Mouse (Mus musculus): ENCODE measurements around the gene Esrra. TPM values are rescaled to one million over a fixed set of nuclear protein-coding genes. Genes with fewer than 3 reads are reported as not detected.

Gene Esrra
- polyA plus RNA-seq, 1 experiment: not detected

DNA sequence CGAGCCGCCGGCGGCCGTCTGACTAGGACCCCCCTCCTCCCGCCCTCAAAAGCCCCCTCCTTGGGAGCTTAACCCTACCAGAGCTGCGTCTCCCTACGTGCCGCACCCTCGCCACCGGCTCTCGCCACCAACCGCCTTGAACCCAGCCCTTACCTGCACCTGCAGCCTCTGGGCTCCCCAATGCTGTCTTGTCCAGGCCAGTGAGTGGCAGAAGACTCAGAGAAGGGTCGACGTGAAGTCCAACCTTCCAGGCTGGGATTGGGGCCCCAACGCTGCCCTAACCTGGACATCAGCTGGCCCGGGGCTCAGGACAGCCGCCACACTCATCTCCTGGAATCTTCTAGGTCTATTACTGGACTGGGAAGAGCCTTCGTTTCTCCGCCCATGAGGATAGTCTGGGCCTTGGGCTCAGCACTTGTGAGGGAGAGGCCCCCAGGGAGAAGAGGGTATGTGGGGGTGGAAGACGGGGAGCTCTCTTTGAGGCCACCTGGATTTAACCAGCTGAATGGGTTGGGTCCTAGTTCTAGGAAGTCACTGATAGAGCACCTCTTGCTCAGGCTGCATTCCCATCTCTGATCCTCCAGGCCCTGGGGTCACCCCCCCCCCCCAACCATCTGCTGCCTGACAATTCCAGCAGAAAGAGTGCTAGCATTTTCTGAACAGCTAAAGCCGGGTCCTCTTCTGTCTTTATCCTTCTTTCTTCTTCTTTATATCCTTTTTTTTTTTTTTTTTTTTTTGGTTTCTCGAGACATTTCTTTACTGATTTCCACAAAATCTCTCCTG lies 12.8 kb upstream of the Esrra start, which contains the start of gene Kcnk4:
Kcnk4 (minus strand) TSS at position 321 of the 783 bp plus-strand sequence.
- no peak within 1 kb of the TSS for H3K27ac ChIP-seq (ENCODE audit: insufficient read depth, low read depth, low read length)

GRCm38 (mm10) chr19:6933436-6934194 lies 12.0 kb upstream of the Esrra start:
- Histone ChIP-seq H3K4me1 (ENCODE audit: control insufficient read depth, insufficient read depth, low read length) (peaks cover 32% of the 10 kb centered on the region), H3K27ac (ENCODE audit: insufficient read depth, low read depth, low read length) (no peak overlapping the region), H3K4me3 (ENCODE audit: insufficient read depth, low read depth, low read length) (peak overlapping the region; percentile 47)
- TF ChIP-seq POLR2A (IDR thresholded peaks at IDR 0.05; ENCODE audit: insufficient read depth, low read depth, low read length): no peak
- TF ChIP-seq CTCF (IDR thresholded peaks at IDR 0.05; ENCODE audit: insufficient read depth, low read depth, low read length): no peak
- 4% methylated on average over 58 of the region's 58 CpGs for WGBS

More for the DNA sequence above, 12.8 kb upstream of the Esrra start, which contains the start of gene Kcnk4:
- WGBS: 11% methylated on average over 23 of the region's 23 CpGs
- Histone ChIP-seq H3K4me1 (ENCODE audit: control insufficient read depth, insufficient read depth, low read length) (peaks cover 38% of the 10 kb centered on the region), H3K4me3 (ENCODE audit: insufficient read depth, low read depth, low read length) (peak within 1 kb of the TSS; percentile 47)
- no peak for TF ChIP-seq CTCF (IDR thresholded peaks at IDR 0.05; ENCODE audit: insufficient read depth, low read depth, low read length)
- TF ChIP-seq POLR2A (IDR thresholded peaks at IDR 0.05; ENCODE audit: insufficient read depth, low read depth, low read length): no peak

- no peak overlapping the region for H3K4me3 ChIP-seq (ENCODE audit: insufficient read depth, low read depth, low read length)
- TF ChIP-seq POLR2A (IDR thresholded peaks at IDR 0.05; ENCODE audit: insufficient read depth, low read depth, low read length) (no peak), CTCF (IDR thresholded peaks at IDR 0.05; ENCODE audit: insufficient read depth, low read depth, low read length) (no peak)
- 33% methylated on average over 4 of the region's 4 CpGs for WGBS
- H3K27ac ChIP-seq (ENCODE audit: insufficient read depth, low read depth, low read length): no peak overlapping the region
- H3K4me1 ChIP-seq (ENCODE audit: control insufficient read depth, insufficient read depth, low read length): peaks cover 31% of the 10 kb centered on the region
These were observed 11.5 kb upstream of the Esrra start for GRCm38 (mm10) chr19:6933102-6933435.

GRCm38 (mm10) chr19:6932018-6932417 lies 10.4 kb upstream of the Esrra start:
- H3K27ac ChIP-seq (ENCODE audit: insufficient read depth, low read depth, low read length): no peak overlapping the region
- 67% methylated on average over 1 of the region's 1 CpGs for WGBS
- peaks cover 27% of the 10 kb centered on the region for H3K4me1 ChIP-seq (ENCODE audit: control insufficient read depth, insufficient read depth, low read length)
- no peak for TF ChIP-seq CTCF (IDR thresholded peaks at IDR 0.05; ENCODE audit: insufficient read depth, low read depth, low read length)
- no peak for TF ChIP-seq POLR2A (IDR thresholded peaks at IDR 0.05; ENCODE audit: insufficient read depth, low read depth, low read length)
- no peak overlapping the region for H3K4me3 ChIP-seq (ENCODE audit: insufficient read depth, low read depth, low read length)

- Histone ChIP-seq H3K27ac (ENCODE audit: insufficient read depth, low read depth, low read length) (no peak overlapping the region), H3K4me3 (ENCODE audit: insufficient read depth, low read depth, low read length) (no peak overlapping the region), H3K4me1 (ENCODE audit: control insufficient read depth, insufficient read depth, low read length) (peaks cover 32% of the 10 kb centered on the region)
- 18% methylated on average over 2 of the region's 2 CpGs for WGBS
- TF ChIP-seq POLR2A (IDR thresholded peaks at IDR 0.05; ENCODE audit: insufficient read depth, low read depth, low read length) (no peak), CTCF (IDR thresholded peaks at IDR 0.05; ENCODE audit: insufficient read depth, low read depth, low read length) (no peak)
These were observed 9.4 kb upstream of the Esrra start for GRCm38 (mm10) chr19:6931002-6931401.

GRCm38 (mm10) chr19:6928080-6928479 lies 6.5 kb upstream of the Esrra start:
- H3K4me3 ChIP-seq (ENCODE audit: insufficient read depth, low read depth, low read length): no peak overlapping the region
- no peak overlapping the region for H3K27ac ChIP-seq (ENCODE audit: insufficient read depth, low read depth, low read length)
- WGBS: 13% methylated on average over 9 of the region's 9 CpGs
- TF ChIP-seq POLR2A (IDR thresholded peaks at IDR 0.05; ENCODE audit: insufficient read depth, low read depth, low read length) (no peak), CTCF (IDR thresholded peaks at IDR 0.05; ENCODE audit: insufficient read depth, low read depth, low read length) (no peak)
- peaks cover 38% of the 10 kb centered on the region for H3K4me1 ChIP-seq (ENCODE audit: control insufficient read depth, insufficient read depth, low read length)

GRCm38 (mm10) chr19:6926559-6927255 lies 5.1 kb upstream of the Esrra start:
- TF ChIP-seq POLR2A (IDR thresholded peaks at IDR 0.05; ENCODE audit: insufficient read depth, low read depth, low read length) (no peak), CTCF (IDR thresholded peaks at IDR 0.05; ENCODE audit: insufficient read depth, low read depth, low read length) (no peak)
- 34% methylated on average over 26 of the region's 26 CpGs for WGBS
- H3K4me1 ChIP-seq (ENCODE audit: control insufficient read depth, insufficient read depth, low read length): peaks cover 37% of the 10 kb centered on the region
- H3K27ac ChIP-seq (ENCODE audit: insufficient read depth, low read depth, low read length): no peak overlapping the region
- no peak overlapping the region for H3K4me3 ChIP-seq (ENCODE audit: insufficient read depth, low read depth, low read length)

DNA sequence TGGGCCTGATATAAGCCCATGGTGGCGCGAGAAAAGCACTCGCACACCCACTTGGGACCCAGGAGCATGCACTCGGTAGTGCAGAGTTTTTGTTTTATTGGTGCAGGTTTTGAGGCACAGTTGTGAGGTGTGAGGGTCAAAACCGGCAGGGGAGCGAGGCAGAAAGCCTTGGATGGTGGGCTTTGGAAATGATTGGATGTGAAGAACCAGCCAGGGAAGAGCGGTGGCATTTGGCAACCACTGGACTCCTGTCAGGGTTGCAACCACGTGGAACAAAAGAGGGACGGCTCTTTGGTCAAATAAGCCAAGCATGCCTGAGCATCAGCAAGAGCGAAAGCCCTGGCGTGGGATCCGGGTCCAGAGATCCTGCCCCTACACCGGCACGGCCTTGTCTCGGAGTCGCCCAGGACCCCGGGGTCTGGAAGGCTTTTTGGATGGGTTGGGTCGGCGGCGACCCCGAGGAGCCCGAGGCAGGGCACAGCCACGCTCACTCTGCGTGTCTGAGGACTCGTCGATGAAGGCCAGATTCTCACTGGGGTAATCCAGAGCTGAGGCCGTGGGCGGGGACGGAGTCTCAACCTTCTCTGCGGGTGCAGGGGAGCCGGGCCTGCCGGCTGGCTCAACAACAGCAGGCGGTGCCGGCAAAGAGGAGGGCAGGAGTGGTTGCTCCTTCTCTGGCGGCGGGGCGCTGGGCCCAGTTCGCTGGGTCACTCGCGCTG lies 4.2 kb upstream of the Esrra start:
- Histone ChIP-seq H3K27ac (ENCODE audit: insufficient read depth, low read depth, low read length) (no peak overlapping the region), H3K4me3 (ENCODE audit: insufficient read depth, low read depth, low read length) (no peak overlapping the region), H3K4me1 (ENCODE audit: control insufficient read depth, insufficient read depth, low read length) (peaks cover 33% of the 10 kb centered on the region)
- 32% methylated on average over 40 of the region's 40 CpGs for WGBS
- TF ChIP-seq CTCF (IDR thresholded peaks at IDR 0.05; ENCODE audit: insufficient read depth, low read depth, low read length): no peak
- TF ChIP-seq POLR2A (IDR thresholded peaks at IDR 0.05; ENCODE audit: insufficient read depth, low read depth, low read length): no peak

Data from olfactory bulb, adult 2 months (tissue).